Mouse (Mus musculus) frontal cortex, postnatal 36 days (tissue): ENCODE measurements around the gene Lyl1.

Experiments used
- DNase-seq, 2 experiments: peaks; one replicate each; pipeline ENCODE4 v3.0.0; 2022; ENCODE audit warnings: low spot score in 2 of 2

Gene Lyl1

DNA sequence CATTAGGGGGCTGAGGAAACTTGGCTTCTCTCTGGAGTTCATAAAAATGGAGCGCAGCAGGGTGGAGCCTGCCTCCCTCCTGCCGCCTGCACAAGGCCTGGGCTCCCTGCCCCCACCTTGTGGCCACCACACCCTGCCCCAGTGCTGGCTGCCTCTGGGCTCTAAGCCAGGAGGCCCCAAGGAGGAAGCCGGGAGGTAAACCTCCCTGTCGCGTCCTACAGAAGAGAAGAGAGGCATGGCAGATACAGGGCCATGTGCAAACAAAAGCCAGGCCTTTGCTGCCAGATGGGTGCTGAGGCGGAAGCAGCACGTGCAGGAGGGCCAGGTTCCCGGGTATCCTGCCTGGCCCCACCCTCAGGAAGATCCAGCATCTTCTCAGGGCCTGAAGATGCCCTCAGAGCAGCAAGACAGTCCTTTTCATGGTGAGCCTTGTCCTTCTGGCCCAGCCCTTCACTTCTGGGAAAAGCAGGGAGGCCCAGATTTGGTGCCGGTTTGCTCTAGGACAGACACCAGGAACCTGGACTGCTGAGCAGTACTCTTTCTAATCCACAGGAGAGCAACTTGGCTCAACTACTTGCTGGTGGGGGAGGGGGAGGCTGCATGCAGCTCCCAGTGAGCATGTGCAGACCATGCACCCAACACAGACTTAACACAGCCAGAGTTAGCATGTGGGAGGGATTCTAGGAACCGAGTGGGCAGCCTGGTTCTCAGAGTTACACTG, 21.8 kb downstream of the Lyl1 start, which contains the start of gene G430095P16Rik:
Gene G430095P16Rik (plus strand): TSS at position 158 of the 721 bp plus-strand sequence.
- peak in 1 of 2 experiments; percentile 68 for DNase-seq

DNA sequence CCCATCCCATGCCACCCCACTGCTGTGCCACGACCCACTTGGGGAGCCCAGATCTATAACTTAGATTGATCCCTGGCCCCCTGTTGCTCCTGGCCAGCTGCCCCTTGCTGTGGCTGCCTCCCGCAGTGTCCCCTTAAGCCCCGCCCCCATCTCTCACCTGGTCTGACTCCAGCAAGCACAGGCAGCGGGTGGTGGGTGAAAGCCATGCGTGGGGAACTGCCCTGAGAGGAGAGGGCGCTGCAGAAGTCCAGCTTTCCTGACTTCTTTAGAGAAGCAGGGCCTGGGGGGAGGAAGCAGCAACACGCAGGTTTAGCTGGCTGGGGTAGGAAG, 22.3 kb downstream of the Lyl1 start:
- no peak for DNase-seq

DNA sequence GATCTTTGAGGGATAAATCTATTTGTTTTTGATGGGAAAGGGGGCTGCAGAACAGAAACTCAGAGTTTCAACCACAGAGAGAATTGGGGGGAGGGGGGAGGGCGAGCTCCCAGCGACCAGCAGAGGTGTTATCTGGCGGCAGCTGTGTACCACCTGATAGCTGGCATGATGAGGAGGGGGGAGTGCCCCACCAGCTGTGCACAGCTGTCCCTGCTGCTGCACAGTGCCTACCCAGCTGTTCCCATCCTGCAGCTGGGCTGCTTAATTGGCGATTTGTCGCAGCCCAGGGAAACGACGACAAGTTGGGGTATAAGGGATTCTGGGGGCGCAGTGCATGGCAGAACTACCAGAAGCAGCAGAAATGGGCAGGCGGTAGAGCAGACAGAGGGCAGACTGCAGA, 23.4 kb downstream of the Lyl1 start:
- no peak for DNase-seq

DNA sequence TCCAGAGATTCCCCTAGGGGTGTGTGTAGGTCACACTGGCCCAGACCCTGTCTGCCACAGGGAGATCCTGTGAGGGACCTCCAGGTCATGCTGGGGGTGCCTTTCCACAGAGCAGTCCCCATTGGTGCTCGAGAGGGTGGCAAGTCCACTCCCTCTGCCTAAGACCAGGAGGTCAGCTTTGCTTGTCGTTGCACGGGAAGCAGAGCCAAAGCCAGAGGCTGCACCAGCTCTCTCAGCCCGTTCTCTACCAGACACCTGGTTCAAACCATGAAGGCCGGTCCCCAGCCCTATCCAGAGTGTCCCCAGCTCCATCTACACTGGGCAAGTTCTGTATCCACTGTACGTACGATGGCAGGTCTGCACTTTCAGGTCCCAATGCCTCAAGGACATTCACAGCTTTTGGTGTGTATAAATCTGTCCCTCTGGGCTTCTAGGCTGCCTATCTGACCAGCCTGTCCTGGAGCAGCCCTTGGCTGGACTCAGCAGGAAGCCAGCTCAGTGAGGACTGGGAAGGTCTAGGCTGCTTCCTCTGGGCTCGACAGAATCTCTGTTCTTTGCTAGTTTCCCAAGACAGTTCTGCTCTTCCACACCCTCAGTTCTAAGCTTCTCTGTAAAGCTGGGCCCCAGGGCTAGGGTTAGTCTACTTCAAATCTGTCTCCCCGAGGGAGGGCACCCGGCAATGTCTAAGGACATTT, 24.1 kb downstream of the Lyl1 start:
- DNase-seq: no peak

DNA sequence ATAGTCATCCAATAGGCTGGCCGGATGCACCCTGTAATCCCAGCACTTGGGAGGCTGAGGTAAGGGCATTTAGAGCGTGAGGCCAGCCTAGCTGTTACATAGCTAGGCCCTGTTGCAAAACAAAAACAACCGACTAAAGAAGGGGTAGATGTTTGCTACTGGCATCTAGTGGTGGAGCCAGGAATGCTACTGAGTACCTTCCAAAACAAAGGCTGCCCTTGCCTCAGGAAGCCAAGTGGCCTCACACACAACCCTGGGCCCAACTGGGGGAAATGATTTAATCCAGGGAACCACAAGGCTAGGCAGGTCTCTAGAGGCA, 24.6 kb downstream of the Lyl1 start:
- no peak for DNase-seq

DNA sequence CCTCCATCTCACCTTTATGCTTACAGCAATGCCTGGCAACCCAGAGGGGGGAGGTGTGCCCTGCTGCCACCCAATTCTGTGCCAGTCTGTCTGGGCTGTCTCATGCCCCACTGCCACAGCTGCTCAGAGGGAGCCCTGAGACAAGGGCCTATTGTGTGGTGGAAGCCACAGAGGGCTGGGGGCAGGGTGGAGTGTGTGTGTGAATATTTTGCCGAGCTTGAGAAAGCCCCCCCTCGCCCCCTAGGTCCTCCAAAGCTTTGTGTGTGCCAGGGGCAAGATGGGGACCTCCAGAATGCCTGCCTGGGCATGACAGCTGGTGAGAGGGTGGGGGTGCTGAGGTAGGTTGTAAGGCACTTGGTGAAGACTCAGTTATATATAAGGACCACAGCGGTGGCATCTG, 27.2 kb downstream of the Lyl1 start:
- DNase-seq: no peak

DNA sequence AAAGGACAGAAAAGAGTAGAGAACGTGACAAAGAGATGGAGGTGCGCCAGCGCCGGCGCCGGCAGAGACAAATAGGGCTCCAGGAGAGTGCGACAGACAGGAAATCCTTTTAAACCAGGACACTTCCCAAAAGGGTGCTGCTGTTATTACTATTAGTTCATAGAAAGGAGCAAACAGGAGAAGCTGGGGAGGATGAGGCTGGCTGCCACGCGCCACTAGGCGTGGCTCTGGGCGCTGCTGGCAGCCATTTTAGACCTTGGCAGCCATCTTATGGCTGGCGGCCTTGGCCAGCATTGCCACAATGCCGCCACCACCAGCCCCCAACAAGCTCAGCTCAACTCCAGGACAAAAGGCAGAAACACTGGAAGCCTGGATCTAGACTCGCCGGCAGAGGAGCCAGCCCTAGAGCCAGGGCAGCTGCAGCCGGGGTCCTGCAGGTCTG, 28.7 kb downstream of the Lyl1 start:
- no peak for DNase-seq

DNA sequence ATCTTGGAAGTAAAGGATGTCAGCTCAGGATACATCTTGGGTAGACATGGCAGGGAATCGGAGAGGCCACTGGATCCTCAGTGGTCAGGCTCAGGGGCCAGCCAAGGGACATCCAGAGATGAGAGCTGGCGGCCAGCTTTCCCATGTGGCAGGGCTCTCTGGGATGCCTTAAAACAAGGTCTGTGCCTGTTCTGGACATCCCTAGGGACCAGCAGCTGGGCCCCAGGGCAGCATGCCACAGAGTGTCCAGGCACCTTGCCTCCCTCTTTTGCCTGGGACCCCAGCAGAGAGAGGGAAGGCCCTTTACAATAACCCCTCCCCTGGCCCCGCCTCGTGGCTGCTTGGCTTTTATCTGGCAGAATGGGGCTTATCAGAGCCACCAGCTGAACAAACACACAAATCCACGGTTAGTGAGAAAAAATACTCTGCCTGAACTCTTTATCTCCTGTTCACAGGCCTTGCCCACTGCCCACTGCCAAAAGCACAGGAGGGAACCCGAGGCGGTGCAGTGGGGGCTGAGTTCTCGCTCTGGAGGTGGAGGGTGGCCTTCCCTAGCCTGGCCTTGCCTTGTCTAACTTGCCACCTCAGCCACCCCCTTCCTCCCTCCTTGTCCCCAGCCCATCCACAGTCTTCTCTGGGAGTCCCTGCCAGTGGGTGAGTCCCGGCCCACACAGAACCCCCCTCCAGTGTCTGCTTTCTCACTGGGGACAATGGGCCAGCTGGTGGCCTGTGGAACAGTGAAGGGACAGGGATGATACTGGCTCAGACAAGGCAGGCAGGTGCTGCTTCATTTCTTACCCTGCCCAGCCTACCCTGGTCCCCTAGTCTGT, 29.5 kb downstream of the Lyl1 start:
- DNase-seq: no peak

DNA sequence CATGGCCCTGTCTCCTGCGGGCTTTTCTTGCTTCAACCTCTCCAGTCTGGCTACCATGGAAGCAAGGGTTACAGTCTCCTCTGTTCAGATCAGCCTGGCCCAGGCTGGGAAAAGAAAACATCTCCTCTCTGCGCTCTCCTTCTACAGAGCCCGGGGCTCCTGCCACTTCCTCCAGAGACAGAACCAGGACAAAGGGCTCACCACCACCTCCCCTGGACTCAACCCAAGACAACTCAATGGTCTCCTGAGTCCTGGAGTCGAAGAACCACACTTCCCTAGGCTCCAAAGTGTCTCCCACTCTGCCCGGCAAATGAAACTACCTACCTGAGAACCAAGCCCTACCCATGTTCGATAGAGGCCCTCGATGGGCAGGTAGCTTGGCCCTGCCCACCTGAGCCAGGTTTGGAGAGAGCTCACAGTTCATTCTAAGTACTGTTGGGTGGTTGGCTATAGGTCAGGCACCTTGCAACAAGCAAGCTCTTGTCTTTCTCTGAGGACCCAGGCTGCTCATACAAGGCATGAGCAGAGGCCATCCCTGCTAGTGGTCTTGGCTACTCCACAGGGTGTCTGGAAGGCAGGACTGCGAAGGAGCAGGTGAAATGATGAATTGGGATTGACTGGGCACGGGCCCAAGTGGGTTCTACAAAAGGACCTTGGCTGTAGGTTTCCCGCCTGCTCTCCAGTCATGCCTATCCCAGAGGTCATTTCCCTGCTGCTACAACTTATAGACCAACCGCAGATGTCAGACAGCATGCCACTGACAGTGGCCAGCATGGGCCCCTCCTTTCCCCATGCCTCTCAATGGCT, 30.3 kb downstream of the Lyl1 start:
- DNase-seq: no peak

DNA sequence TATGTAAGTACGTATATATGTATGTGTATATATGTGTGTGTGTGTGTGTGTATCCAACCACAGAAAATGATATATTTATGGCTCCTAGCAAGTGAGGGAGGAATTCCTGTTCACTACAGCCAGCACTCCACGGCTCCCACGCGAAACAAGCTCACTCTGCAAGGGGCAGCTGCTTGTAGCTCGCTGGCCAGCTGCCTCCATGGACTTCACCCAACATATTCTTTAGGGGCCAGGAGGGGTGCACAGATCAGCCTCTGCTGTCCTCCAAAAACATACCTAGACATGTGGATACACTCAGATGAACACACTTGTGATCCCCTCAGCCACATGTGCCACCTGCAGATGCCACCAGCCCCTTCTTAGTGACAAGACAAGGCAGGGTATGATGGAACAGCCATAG, 31.3 kb downstream of the Lyl1 start:
- no peak for DNase-seq

DNA sequence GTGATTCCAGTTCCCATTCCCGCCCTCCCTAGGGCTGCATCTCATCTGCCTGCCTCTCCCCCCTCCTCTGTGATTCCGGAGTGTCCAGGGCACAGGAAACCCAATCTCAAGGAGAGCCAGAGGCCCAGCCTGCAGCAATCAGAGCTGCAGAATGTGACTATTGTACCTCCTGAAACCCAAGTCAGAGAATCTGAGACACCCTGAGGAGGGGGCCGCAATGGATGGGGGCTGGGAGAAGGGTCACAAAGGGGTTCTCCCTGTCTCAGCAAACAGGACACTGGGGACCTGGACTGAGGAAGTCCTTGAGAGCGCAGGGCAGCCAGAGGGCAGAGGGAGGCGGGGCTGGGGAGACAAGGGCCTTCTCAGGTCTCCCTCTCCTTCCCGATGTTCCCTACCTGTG, 31.7 kb downstream of the Lyl1 start:
- no peak for DNase-seq

DNA sequence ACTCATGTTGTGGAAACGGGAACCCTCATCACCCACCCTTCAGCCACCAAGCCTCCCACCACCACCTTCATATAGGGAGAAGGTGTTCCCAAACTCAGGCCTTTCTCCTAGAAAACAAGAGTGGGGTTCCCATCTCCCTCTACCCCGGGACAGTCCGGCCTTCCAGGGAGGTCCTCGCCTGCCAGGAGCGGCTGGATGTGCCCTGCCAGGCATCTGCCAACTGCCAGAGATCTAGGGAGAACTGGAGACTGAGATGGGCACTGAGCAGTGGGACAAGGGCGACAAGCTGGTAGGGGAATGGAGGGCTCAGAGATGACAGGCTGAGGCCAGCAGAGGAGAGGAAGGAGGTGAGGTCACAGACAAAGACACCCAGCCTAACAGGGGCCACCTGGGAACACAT, 32.7 kb downstream of the Lyl1 start:
- DNase-seq: no peak

DNA sequence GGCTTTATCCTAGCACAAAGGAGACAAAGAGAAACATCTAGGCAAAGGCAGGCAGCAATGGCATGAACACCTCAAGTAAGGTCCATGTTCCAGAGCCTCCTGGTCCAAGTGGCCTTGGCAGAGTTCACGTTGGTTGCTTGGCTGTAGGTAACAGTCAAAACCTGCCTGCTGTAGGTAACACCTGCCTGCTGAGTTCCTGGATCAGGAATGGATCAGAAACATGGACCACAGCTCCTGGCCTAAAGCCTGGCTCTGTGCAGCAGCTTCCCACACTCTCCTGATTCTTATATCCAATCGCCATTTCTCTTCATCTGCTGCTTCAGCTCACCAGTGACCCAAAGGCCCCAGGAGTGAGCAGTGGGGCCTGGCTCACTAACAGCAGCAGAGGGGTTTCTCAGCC, 33.4 kb downstream of the Lyl1 start:
- no peak for DNase-seq

DNA sequence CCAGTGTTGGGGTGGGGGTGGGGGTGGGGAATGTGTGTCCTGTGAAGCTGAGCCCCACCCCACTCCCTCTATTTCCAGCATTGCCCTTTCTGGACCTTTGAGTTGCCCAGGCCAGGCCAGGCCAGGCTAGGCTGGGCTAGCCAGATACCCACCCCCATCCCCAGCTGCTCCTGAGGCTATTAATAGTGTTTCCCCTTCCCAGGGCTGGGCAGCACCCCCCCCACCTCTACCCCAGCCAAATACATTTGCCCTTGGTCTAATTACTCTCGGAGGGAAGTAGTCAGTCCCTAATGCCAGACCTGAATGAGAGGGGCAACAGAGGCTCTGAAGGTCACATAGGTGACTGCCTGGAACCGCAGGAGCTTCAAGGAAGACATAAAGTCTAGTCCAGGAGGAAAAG, 34.3 kb downstream of the Lyl1 start:
- no peak for DNase-seq

DNA sequence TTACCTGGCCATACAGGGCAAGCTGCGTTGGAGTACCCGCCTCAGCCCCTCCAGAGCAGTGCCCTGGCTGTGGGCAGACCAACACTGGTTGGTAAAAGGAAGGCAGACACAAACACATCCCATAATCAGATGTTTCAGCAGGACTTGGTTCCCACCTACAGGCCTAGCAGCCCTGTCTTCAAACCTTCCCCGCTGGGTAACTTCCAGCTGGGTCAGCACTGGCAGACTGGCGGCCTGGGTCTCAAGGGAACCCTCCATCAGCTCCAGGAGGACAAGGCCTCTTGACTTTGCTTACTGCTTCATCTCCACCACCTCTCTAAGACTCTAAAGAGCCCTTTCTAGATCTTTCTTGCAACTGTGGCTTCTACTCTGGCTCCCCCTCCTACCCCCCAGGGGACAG, 35.3 kb downstream of the Lyl1 start:
- DNase-seq: no peak

DNA sequence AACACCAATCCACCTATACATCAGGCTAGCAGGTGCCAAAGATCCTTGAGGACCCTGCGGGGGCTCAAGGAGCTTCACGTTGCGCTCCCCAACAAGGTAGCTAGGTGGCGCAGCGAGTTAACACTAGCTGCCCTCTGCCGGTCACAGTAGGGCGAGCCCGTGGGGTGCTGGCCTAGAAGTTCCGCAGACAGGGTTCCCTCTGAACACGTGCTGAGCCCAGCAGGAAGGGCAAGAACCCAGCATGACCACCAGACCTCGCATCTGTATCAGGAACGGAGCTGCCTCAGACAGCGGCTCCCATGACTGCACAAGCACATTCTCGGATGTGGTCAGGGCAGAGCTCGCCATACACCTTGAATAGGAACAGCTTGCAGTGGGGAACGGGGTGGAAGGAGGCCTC, 36.4 kb downstream of the Lyl1 start:
- DNase-seq: peak; percentile 73 to 75

DNA sequence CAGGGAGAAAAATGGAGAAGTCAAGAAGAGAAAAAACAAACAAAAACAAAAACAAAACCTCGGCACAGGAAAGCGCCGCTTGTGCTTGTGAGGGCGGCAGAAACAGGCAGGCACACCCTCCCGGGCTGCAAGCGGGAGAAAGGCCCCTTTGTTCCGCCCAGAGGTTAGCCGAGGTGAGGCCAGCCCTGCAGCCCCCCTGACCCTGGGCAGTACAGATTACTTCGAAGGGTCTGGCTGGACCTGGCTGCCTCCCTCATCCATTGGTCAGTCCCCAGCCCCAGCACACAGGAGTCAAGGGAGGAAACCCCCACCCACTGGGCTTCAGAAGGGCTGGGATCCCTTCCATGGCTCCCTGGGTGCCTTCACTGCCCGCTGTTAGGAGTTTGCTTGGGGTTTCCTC, 37.0 kb downstream of the Lyl1 start:
- DNase-seq: no peak

DNA sequence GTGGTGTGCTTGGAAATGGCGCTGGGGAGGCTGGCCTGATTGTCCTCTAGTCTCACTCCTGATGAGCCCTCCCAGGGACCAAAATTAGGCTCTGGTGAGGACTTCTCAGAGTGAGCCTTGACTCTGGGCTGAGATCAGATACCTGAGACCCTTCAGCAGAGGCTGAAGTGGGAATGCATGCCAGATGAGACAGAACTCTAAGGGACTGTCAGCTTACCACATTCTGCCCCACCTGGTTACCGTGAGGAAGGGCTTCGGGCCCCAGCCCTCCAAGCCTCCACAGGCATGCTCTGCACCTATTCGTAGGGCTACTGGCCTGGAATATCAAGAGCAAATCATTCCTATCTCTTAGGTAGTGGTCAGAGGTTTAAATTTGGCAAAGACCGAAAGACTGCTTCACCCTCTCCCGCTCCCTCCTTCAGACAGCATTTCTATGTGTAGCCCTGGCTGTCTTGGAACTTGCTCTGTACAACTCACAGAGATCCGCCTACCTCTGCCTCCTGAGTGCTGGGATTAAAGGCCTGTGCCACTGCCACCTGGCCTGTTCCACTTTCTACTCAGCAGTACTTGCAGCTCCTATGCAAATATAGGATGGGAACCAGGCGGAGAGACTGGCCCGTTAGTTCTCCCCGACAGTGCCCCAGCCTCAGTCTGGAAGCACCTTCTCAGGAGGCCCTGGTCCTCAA, 37.6 kb downstream of the Lyl1 start:
- DNase-seq: no peak

DNA sequence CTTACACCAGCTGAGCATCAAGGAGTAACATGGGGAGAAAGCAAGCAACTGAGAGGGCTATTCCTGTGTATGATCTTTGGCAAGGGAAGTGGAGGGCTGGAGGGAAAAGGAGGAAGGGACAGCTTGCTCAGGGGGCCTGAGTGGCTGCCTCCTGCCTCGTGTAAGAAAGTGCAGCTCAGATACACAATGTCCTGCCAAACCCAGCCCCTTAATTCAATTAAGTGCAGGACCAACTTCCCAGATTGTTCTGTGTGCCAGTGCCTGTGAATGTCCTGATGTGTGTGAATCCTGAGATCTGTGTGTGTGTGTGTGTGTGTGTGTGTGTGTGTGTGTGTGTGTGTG, 38.1 kb downstream of the Lyl1 start:
- no peak for DNase-seq

DNA sequence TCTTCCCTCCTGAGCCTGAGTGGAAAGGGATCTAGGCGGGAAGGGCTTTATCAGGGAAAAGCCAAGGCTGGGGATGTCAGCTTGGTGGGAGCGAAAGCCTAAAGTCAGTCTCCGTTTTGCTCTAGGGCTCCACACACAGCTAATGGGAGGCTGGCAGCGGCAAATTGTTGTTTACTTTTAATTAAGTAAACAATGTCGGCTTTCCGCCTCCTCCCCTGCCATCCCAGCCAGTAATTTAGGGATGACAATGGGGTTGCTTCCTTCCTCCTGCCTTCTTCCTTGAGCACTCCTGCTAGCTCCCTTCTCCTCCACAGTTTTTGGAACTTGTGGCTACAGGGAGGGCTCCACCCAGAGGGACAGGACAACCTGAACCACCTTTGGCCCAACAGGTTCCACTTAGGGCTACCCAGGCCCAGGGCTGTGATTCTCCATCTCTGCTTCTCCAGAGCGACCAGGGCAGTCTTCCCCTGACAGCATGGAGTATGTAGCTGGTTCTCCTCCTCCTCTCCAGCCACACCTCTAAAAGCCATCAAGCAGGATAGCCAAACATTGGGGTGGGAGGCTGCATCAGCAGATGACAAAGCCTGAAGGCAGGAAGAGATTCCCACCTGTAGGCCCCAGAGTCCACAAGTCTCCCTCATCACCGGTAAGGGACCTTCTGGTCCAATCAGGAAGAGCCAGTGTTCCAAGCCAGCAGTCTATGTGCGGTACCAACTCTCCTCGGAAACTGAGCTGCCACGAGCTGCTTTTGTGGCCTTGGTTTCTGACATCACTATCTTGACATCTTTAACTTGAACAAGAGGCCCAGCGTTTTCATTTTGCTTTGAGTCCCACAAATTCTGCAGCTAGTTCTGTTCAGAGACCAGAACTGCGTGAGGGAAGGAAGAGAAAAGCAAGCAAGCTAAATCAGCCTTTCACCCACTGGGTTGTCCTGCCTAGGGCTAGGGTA, 39.9 kb downstream of the Lyl1 start:
- DNase-seq: no peak
